Mouse (Mus musculus) hematopoietic multipotent progenitor cell, adult 10-12 weeks (in vitro differentiated cells): ENCODE measurements around the gene Syngr1. TPM values are rescaled to one million over a fixed set of nuclear protein-coding genes. Genes with fewer than 3 reads are reported as not detected.

ENCODE experiments used
- polyA plus RNA-seq: library from polyadenylated mRNA; stranded (reverse); fragments of >175 nt; gene quantifications from 2 replicates; pipeline ENCODE4 v1.2.3, GENCODE M21; 2012; ENCODE audit warnings: low replicate concordance

Syngr1 gene
- 1.5 and 3.1 TPM in 2 replicates for polyA plus RNA-seq

DNA sequence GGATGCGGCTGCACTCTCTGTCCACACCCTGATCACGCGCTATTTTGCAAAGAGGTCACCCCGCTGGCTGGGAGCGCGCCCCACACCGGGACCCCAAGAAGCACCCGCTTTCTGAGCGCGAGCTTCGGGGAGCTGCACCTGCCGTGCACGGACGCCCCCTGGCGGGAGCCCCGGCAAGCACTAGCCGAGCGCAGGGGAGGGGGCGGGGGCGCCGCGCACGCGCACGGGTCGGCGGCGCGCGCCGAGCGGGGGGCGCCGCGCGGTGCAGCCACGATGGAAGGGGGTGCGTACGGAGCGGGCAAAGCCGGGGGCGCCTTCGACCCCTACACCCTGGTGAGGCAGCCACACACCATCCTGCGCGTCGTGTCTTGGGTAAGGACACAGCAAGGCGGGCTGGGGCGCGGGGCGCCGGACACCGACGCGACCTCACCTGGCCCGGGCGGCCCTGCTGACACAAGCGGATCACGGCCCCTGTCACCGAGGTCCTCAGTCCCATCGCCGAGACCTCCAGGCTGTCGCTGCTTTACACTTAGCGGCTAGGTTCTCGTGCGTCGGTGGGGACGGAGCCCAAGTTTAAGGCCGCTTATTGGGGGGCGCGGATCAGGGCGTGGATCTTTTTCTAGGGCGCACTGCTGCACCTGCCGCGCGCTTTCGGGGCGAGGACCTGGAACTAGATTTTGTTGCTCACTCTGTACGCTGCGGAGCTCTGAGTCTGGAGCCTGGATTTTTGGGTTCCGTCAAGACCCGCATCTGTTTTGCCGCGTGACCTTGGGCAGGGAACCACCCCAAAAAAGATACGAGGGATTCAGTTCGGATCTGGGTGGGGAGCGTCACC, at the start of gene Syngr1, which contains the start of gene Rpl3:
Gene Syngr1, plus strand, starts transcription at position 214 of the 835 bp plus-strand sequence.
Gene Rpl3, minus strand, starts transcription at position 748 of the 835 bp plus-strand sequence.

DNA sequence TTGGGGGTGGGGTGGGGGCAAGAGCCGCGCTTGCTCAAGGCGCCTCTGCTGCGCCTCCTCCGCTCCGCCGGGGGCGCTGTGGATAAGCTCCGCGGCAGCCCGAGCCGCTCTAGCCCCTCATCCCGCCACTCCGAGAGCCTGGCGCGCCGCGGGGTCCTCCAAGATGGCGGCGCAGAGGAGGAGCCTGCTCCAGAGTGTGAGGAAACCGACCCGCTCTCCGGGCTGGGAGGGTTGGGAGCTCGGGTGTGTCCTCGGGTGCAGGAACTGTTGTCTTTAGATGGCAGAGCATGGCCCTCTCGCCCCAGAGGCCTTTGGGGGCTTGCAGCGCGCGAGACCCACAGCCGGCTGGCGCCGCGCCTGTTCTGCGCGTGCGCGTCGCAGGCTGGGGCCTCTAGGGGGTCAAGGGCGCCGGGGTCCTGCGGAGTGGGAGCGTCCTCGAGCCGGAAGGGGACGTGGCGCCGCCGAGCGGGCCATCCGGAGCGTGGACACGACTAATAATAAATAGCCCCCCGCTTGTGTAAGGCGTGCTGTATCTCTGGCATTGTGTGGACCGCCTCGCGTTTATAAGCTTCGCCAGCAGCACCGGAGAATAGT, 42.0 kb downstream of the Syngr1 start, which contains the start of gene Tab1:
Gene Tab1, plus strand, starts transcription at position 135 of the 594 bp plus-strand sequence.

Other genes starting within 250 kb of the Syngr1 start
- 3.6 and 7.4 TPM in 2 replicates for gene Apobec3, start 199.7 kb upstream of the Syngr1 start, polyA plus RNA-seq
- gene Cbx7, start 120.2 kb upstream of the Syngr1 start, polyA plus RNA-seq = 81.5 and 216 TPM in 2 replicates
- 14.5 and 15.4 TPM in 2 replicates for gene Pdgfb, start 76.4 kb upstream of the Syngr1 start, polyA plus RNA-seq
- 49.1 and 91.4 TPM in 2 replicates for gene Rpl3, start 534 bp downstream of the Syngr1 start, polyA plus RNA-seq
- 9.1 and 15.5 TPM in 2 replicates for gene Tab1, start 41.8 kb downstream of the Syngr1 start, polyA plus RNA-seq
- 0.02 and 0.15 TPM in 2 replicates for gene Mgat3, start 82.4 kb downstream of the Syngr1 start, polyA plus RNA-seq
- 17.3 and 26.2 TPM in 2 replicates for gene Mief1, start 142.7 kb downstream of the Syngr1 start, polyA plus RNA-seq
- not detected in 2 replicates for gene AC140267.1, start 144.5 kb downstream of the Syngr1 start, polyA plus RNA-seq
- 136 and 211 TPM in 2 replicates for gene Atf4, start 163.8 kb downstream of the Syngr1 start, polyA plus RNA-seq
- 24.9 and 36.8 TPM in 2 replicates for gene Rps19bp1, start 173.0 kb downstream of the Syngr1 start, polyA plus RNA-seq
- 36.0 and 40.3 TPM in 2 replicates for gene Cacna1i, start 195.9 kb downstream of the Syngr1 start, polyA plus RNA-seq